Mouse (Mus musculus) ES-E14 (cell line): ENCODE data around the gene Cldn6. TPM values are rescaled to one million over a fixed set of nuclear protein-coding genes. Genes with fewer than 3 reads are reported as not detected.

Experiments
- DNase-seq: peaks from one replicate; pipeline ENCODE4 v3.0.0-alpha.2; 2013; ENCODE audit warnings: low read depth, low spot score
- H3K27ac ChIP-seq: 2 replicates; pipeline ENCODE4 v1.5.1; 2012; ENCODE audit warnings: low read depth, mild to moderate bottlenecking, low read length, moderate library complexity, mixed read lengths; ENCODE audit not compliant: poor library complexity, insufficient read depth, severe bottlenecking
- H3K36me3 ChIP-seq: 2 replicates; pipeline ENCODE4 v1.6.1; 2012; ENCODE audit warnings: mild to moderate bottlenecking, low read length, moderate library complexity, mixed read lengths; ENCODE audit not compliant: control insufficient read depth, poor library complexity, insufficient read depth, severe bottlenecking
- H3K4me1 ChIP-seq, 2 experiments: fragments of 150-350 bp in 1 of 2; sonication (generic) in 1 of 2; 2 replicates each; pipeline ENCODE4 v1.6.1; 2012; ENCODE audit warnings: low read length in 2 of 2, mild to moderate bottlenecking in 1 of 2, mixed read lengths in 1 of 2; ENCODE audit not compliant: control insufficient read depth in 2 of 2, insufficient read depth in 2 of 2, poor library complexity in 1 of 2
- H3K4me3 ChIP-seq, 2 experiments: fragments of 150-350 bp in 1 of 2; sonication (generic) in 1 of 2; 2 replicates each; pipeline ENCODE4 v1.5.1; 2012; ENCODE audit warnings: low read length in 2 of 2, low read depth in 1 of 2, mild to moderate bottlenecking in 1 of 2, mixed read lengths in 1 of 2; ENCODE audit not compliant: insufficient read depth in 1 of 2, poor library complexity in 1 of 2, severe bottlenecking in 1 of 2
- H3K9ac ChIP-seq: 2 replicates; pipeline ENCODE4 v1.6.1; 2012; ENCODE audit warnings: low read depth, mild to moderate bottlenecking, low read length, mixed read lengths; ENCODE audit not compliant: poor library complexity, insufficient read depth, severe bottlenecking
- H3K9me3 ChIP-seq: fragments of 150-350 bp; sonication (generic); 2 replicates; pipeline ENCODE4 v1.6.1; 2012; ENCODE audit warnings: low read depth, mild to moderate bottlenecking, low read length; ENCODE audit not compliant: control insufficient read depth, insufficient read depth
- CHD2 ChIP-seq: IDR thresholded peaks from 2 replicates; pipeline ENCODE4 v1.6.1; 2014; ENCODE audit warnings: mild to moderate bottlenecking, low read depth, low read length, inconsistent platforms
- HCFC1 ChIP-seq: IDR thresholded peaks from 2 replicates; pipeline ENCODE4 v1.6.1; 2012; ENCODE audit warnings: low read length, inconsistent platforms, borderline replicate concordance; ENCODE audit not compliant: insufficient read depth
- MAFK ChIP-seq: IDR thresholded peaks from 2 replicates; pipeline ENCODE4 v1.6.1; 2014; ENCODE audit warnings: mild to moderate bottlenecking, low read depth, low read length, inconsistent platforms; ENCODE audit not compliant: insufficient read depth
- ZC3H11A ChIP-seq: IDR thresholded peaks from 2 replicates; pipeline ENCODE4 v1.6.1; 2012; ENCODE audit warnings: low read depth, mild to moderate bottlenecking, inconsistent platforms, low read length, borderline replicate concordance
- ZNF384 ChIP-seq: IDR thresholded peaks from 2 replicates; pipeline ENCODE4 v1.6.1; 2012; ENCODE audit warnings: low read depth, low read length, inconsistent platforms
- in situ Hi-C, 2 experiments: fragments of 600-800 bp; cut with MboI; formaldehyde crosslinking; loops; one replicate each; pipeline ENCODE4 v1.15.1; 2025; ENCODE audit warnings: low sequenced_read_pairs in 2 of 2, inconsistent platforms in 1 of 2; ENCODE audit not compliant: unreplicated experiment in 2 of 2
- total RNA-seq: library from RNA; depleted of rRNA; stranded (reverse); fragments of 300-350 nt; gene quantifications from 2 replicates; pipeline ENCODE4 v1.2.3, GENCODE M21; 2012

Cldn6 gene
- total RNA-seq, 1 experiment, result 72.7 TPM

- Histone ChIP-seq H3K27ac (no peak overlapping the region), H3K4me3 (no peak overlapping the region), H3K9me3 (no peaks in the 10 kb centered on the region), H3K9ac (no peak overlapping the region), H3K36me3 (peaks cover 6% of the 10 kb centered on the region; the same call in 1 of the 2 replicates), H3K4me1 (peaks cover 5 to 37% of the 10 kb centered on the region in 2 experiments)
- in situ Hi-C loops, result no loop called here
- no peak for DNase-seq
- TF ChIP-seq HCFC1 (no peak), MAFK (no peak), ZNF384 (no peak), CHD2 (no peak), ZC3H11A (no peak)
Observed at GRCm38 (mm10) chr17:23682530-23682929, 3.5 kb downstream of the Cldn6 start.

DNA sequence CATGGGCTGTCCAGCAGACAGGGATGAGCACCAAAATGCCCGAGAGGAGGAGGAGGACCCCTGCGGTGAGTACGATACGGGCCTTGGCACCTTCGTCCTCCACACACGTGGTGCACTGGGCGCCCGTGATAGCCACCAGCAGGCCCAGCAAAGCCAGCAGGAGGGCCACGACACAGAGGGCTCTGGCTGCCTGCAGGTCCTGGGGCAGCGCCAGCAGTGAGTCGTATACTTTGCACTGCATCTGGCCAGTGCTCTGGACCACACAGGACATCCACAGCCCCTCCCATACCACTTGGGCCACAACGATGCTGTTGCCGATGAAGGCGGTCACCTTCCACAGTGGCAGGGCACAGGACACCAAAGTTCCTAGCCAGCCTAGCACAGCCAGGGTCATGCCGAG, 4.2 kb downstream of the Cldn6 start:
- in situ Hi-C loops, result no loop called here
- Histone ChIP-seq H3K4me1 (peaks cover 5 to 37% of the 10 kb centered on the region in 2 experiments), H3K4me3 (peak overlapping the region; percentile 18 to 49), H3K27ac (no peak overlapping the region), H3K36me3 (peaks cover 6% of the 10 kb centered on the region; the same call in 1 of the 2 replicates), H3K9me3 (no peaks in the 10 kb centered on the region), H3K9ac (peak overlapping the region; percentile 26; the same call in 1 of the 2 replicates)
- TF ChIP-seq HCFC1 (no peak), CHD2 (no peak), ZC3H11A (no peak), MAFK (no peak), ZNF384 (no peak)
- DNase-seq, result no peak

- Histone ChIP-seq H3K9ac (peak within 1 kb of the TSS; percentile 26; the same call in 1 of the 2 replicates), H3K27ac (no peak within 1 kb of the TSS), H3K4me3 (peak within 1 kb of the TSS; percentile 18 to 49), H3K4me1 (peaks cover 5 to 35% of the 10 kb centered on the region in 2 experiments), H3K36me3 (peaks cover 6% of the 10 kb centered on the region; the same call in 1 of the 2 replicates), H3K9me3 (no peaks in the 10 kb centered on the region)
- DNase-seq, result no peak
- in situ Hi-C loops, result no loop called here
- TF ChIP-seq CHD2 (no peak), HCFC1 (no peak), ZC3H11A (no peak), ZNF384 (no peak), MAFK (no peak)
Observed at GRCm38 (mm10) chr17:23683856-23684672, 5.0 kb downstream of the Cldn6 start, which contains the start of gene Cldn9. Cldn9 (minus strand) TSS chr17:23684026.

- Histone ChIP-seq H3K27ac (peak overlapping the region; percentile 64; the same call in 1 of the 2 replicates), H3K9ac (no peak overlapping the region), H3K9me3 (no peaks in the 10 kb centered on the region), H3K4me1 (peaks cover 2 to 27% of the 10 kb centered on the region in 2 experiments; a peak in 3 of 4 replicates), H3K4me3 (no peak overlapping the region), H3K36me3 (no peaks in the 10 kb centered on the region)
- in situ Hi-C loops, result no loop called here
- TF ChIP-seq MAFK, result no peak
- TF ChIP-seq CHD2, result no peak
- no peak for TF ChIP-seq ZNF384
- TF ChIP-seq HCFC1, result no peak
- no peak for TF ChIP-seq ZC3H11A
- no peak for DNase-seq
Observed at GRCm38 (mm10) chr17:23694491-23694890, 15.4 kb downstream of the Cldn6 start.
